Mouse (Mus musculus) myocyte (in vitro differentiated cells): Measurements from ENCODE around the gene Ifna15.

ENCODE experiments used
- CEBPB ChIP-seq: IDR thresholded peaks from 2 replicates; pipeline ENCODE4 v1.6.1; 2011; ENCODE audit warnings: mild to moderate bottlenecking, moderate library complexity; ENCODE audit not compliant: poor library complexity, insufficient read depth, severe bottlenecking
- E2F4 ChIP-seq: IDR thresholded peaks from one replicate; pipeline ENCODE4 v1.6.1; 2011; ENCODE audit warnings: mild to moderate bottlenecking, control low read depth, moderate library complexity; ENCODE audit not compliant: insufficient read depth
- MAX ChIP-seq: IDR thresholded peaks from one replicate; pipeline ENCODE4 v1.6.1; 2011; ENCODE audit warnings: low read depth, mild to moderate bottlenecking, control low read depth
- MYOD1 ChIP-seq, 3 experiments: IDR thresholded peaks; one replicate each; pipeline ENCODE4 v1.6.1; 2011; ENCODE audit warnings: control low read depth in 2 of 3, low read depth in 2 of 3, mild to moderate bottlenecking in 2 of 3, moderate library complexity in 1 of 3; ENCODE audit not compliant: insufficient read length in 2 of 3, control insufficient read depth in 1 of 3
- POLR2A ChIP-seq: IDR thresholded peaks from one replicate; pipeline ENCODE4 v1.6.1; 2011; ENCODE audit warnings: low read depth, mild to moderate bottlenecking, control low read depth, moderate library complexity; ENCODE audit not compliant: insufficient read length
- POLR2AphosphoS2 ChIP-seq: IDR thresholded peaks from one replicate; pipeline ENCODE4 v1.6.1; 2011; ENCODE audit warnings: low read depth, control low read depth; ENCODE audit not compliant: insufficient read length
- REST ChIP-seq: IDR thresholded peaks from one replicate; pipeline ENCODE4 v1.6.1; 2011; ENCODE audit warnings: mild to moderate bottlenecking, control low read depth, moderate library complexity; ENCODE audit not compliant: insufficient read depth, insufficient read length
- SRF ChIP-seq: IDR thresholded peaks from one replicate; pipeline ENCODE4 v1.6.1; 2011; ENCODE audit warnings: low read depth; ENCODE audit not compliant: control insufficient read depth, insufficient read length
- TCF12 ChIP-seq: IDR thresholded peaks from one replicate; pipeline ENCODE4 v1.6.1; 2011; ENCODE audit warnings: mild to moderate bottlenecking, control low read depth; ENCODE audit not compliant: poor library complexity, insufficient read depth, severe bottlenecking
- TCF3 ChIP-seq: IDR thresholded peaks from one replicate; pipeline ENCODE4 v1.6.1; 2011; ENCODE audit warnings: low read depth, control low read depth; ENCODE audit not compliant: insufficient read length
- USF1 ChIP-seq: IDR thresholded peaks from one replicate; pipeline ENCODE4 v1.6.1; 2011; ENCODE audit warnings: low read depth, mild to moderate bottlenecking, control low read depth, moderate library complexity

GRCm38 (mm10) chr4:88603276-88603675 lies 45.2 kb upstream of the Ifna15 start, which contains the start of gene Ifna12:
- no peak for TF ChIP-seq USF1
- TF ChIP-seq POLR2A: no peak
- TF ChIP-seq MAX: no peak
- TF ChIP-seq TCF12: no peak
- TF ChIP-seq MYOD1 (IDR thresholded peaks at IDR 0.05; ENCODE audit: control insufficient read depth in 1 of 3, insufficient read length in 2 of 3, low read depth in 2 of 3): no peak
- TF ChIP-seq REST: no peak
- TF ChIP-seq E2F4: no peak
- no peak for TF ChIP-seq CEBPB
- no peak for TF ChIP-seq SRF
- TF ChIP-seq POLR2AphosphoS2: no peak
- TF ChIP-seq TCF3: no peak
